Mouse (Mus musculus) bone marrow, adult 2 months (tissue): Measurements from ENCODE around the gene Ammecr1.

ENCODE experiments used
- CTCF ChIP-seq: fragments of 200-500 bp; IDR thresholded peaks from 2 replicates; pipeline ENCODE4 v1.5.1; 2011; ENCODE audit warnings: low read length, control low read depth; ENCODE audit not compliant: control insufficient read depth, insufficient read depth
- POLR2A ChIP-seq: fragments of 200-500 bp; IDR thresholded peaks from 2 replicates; pipeline ENCODE4 v1.6.1; 2011; ENCODE audit warnings: low read depth, mild to moderate bottlenecking, control low read depth, low read length, borderline replicate concordance; ENCODE audit not compliant: control insufficient read depth

DNA sequence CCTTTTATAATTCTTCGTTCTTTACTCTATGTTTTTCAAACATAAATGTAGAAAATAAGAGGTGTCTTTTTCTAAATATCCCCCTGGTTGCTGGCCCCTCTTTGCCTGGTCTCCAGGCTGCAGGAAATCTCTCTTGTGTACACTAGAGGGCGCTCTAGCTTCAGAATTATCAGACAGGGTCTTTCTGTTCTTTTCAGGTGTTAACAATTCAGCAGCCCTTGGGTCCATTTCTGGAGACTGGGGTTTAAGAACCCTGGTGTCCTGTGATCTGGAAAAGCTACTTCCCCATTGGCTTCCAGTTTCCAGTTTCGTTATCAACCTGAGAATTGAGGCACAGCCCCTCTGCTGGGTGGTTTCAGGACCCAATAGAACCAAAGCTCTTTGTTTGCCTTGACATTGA, 144.7 kb downstream of the Ammecr1 start:
- TF ChIP-seq CTCF, result no peak
- TF ChIP-seq POLR2A, result no peak
